Mouse (Mus musculus) thymus, postnatal 36 days (tissue): ENCODE results near the gene A930002H24Rik.
"Not testable (repeated sequence)": the region's sequence is repeated elsewhere in the genome, so short reads cannot be mapped to it uniquely, and the experiment has no call there.

Experiments used
- DNase-seq, 2 experiments: peaks; one replicate each; pipeline ENCODE4 v3.0.0; 2022; ENCODE audit warnings: mixed read lengths in 2 of 2

A930002H24Rik gene

GRCm38 (mm10) chr17:63863647-63864149, at the start of gene A930002H24Rik:
Gene A930002H24Rik, minus strand, starts transcription at chr17:63863791.
- peak; percentile 80 to 87 for DNase-seq

DNA sequence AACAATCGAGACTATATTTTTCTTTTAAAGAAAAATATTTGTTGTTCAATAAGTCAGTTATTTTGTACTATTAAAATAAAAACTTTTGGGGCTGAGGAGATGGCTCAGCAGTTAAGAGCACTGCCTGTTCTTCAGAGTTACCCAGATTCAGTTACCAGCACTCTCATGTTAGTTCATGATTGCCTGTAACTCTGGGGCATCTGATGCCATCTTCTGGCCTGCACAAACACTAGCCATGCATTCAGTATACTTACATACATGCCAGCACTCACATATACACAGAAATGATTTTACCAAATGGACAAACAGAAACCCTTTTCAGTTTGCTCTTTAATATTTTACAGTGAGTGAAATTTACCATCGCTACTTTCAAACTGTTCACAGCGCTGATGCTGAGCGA, 45.7 kb upstream of the A930002H24Rik start:
- no peak for DNase-seq

DNA sequence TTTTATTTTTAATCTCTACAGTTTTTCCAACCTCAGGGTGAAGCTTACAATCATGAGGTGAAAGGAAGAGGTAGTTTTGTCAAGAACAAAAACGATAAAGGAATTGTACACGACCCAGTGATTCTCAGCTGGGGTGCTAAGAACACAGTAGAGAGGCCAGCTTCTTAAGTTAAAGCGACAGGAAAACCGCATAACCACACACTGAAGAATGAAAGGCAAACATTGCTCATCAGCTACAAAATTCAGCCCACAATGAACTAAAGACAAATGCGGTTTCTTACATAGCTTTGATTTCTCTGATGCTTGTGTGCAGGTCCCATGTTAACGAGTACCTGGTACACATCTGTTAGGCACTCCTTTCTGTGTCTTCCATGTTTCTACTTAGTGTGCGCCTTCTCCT, 33.5 kb upstream of the A930002H24Rik start:
- DNase-seq = no peak

DNA sequence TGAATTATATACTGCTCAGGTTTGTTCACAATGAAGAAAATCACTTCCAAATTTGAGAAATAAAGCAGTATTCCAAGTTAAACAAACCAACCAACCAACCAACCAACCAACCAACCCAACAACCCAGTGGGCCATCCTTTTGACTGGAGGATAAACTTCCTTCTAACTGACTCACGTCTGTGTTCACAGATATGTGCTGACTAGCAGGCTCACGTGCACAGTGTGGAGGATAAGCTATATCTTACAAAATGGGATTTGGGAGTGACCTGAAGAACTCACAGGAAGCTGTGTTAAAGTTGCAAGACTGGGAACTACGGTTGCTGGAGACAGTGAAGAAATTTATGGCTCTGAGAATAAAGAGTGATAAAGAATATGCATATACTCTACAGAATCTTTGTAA, 32.2 kb upstream of the A930002H24Rik start:
- DNase-seq = no peak

- DNase-seq = no peak
Observed at GRCm38 (mm10) chr17:63890611-63891010, 27.0 kb upstream of the A930002H24Rik start.

DNA sequence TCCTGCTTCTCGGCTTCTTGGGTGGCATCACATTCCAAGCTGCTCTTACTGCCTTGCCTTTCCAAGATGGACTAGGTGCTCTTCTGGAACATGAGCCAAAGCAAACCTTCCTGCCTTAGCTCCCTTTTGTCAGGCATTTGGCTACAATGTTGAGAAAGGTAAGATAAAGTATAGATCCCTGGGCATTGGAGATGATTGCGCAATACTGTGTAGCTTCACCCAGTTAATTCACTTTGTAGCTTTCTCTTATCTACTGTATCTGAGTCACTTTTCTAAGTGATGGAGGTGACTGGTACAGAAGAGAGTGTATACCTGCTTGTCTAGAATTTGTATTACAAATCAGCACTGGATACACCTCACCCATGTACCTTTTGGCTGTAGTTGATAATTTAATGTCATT, 23.4 kb upstream of the A930002H24Rik start:
- DNase-seq = no peak

DNA sequence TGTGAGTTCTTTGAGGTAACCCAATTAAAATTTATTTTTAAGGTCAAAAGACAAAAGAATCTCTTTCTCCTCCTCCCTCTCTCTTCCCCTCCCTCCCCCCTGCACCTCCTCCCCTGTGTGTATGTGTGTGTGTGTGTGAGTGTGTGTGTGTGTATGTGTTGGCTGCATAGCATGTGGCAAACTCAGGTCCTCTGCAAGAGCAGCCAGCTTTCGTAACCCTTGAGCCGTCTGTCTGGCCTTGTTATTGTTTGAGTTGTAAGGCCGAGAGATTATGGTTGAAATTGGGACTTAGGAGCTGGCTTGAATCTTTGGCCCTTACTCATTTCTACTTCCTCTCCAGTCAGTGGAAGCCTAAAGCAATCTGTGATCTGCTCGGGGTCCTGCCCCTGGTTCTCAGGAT, 16.4 kb upstream of the A930002H24Rik start:
- DNase-seq = no peak

GRCm38 (mm10) chr17:63878889-63879288, 15.3 kb upstream of the A930002H24Rik start:
- DNase-seq = no peak

- no peak for DNase-seq
Observed at GRCm38 (mm10) chr17:63871773-63872172, 8.2 kb upstream of the A930002H24Rik start.

GRCm38 (mm10) chr17:63864171-63864571, 580 bp upstream of the A930002H24Rik start:
- DNase-seq = no peak

- no peak for DNase-seq
Observed at GRCm38 (mm10) chr17:63863012-63863630, 470 bp downstream of the A930002H24Rik start, which contains the start of gene Fer. Gene Fer, plus strand, starts transcription at chr17:63863062.

DNA sequence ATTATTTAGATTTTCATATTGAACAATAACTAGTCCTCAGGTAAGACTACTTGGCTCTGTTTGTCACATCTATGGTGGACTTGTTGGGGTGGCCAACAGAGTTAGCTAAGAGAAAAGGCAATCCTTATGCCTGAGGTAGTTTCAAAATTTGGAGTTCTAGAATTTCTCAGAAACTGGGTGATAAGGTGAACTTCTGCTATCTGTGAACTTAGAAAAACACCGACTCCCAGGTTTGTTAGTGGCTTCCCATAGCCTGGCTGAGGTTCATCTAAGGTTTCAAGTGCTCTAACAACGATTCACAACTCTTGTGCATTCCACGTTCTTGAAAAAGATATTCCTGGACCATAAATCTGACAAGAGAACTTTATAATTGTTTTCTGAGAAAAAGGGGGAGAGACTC, 1.2 kb downstream of the A930002H24Rik start:
- DNase-seq = no peak

DNA sequence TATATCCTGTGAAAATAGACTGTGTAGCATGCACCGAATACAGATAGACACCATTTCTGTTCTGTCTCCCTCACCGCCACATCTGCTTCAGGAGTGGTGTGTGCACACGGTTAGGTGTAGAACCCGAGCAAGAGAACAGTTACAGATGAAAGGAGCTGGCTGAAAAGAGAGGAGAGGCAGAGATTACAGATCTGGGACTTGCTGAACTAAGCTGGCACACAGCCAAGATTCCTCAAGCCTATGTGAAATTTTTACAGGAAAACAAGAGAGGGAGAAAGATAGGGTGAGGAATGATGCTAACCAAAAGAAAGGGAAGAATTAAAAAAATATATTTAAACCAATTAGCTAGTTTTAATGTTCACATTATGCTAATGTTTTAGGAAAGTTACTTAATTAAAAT, 2.6 kb downstream of the A930002H24Rik start:
- no peak for DNase-seq

DNA sequence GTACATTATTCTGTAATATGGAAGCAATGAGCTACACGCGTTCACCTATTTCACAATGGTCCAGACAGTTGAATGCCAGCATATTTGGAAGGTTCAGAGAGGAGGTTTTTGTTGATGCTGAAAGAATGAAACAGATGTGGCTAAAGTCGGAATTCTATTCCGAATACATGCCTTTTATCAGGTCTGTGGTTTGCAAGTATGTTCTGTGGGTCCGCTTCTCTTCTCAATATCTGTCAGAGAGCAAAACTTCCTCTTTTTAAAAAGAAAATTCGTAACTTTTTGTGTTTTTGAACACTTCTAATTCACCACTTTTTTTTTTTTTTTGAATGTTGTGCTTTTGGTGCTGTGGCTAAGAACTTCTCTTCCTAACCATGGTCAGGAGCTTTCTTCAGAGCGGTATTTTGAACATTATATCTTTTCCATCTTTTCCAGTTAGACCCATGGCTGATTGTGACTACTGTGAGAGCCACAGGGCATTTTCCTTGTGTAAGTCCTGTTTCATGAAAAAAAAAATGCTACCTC, 6.5 kb downstream of the A930002H24Rik start:
- DNase-seq = no peak

- DNase-seq = peak in 1 of 2 experiments; percentile 5
Observed at GRCm38 (mm10) chr17:63850016-63850415, 13.6 kb downstream of the A930002H24Rik start.

DNA sequence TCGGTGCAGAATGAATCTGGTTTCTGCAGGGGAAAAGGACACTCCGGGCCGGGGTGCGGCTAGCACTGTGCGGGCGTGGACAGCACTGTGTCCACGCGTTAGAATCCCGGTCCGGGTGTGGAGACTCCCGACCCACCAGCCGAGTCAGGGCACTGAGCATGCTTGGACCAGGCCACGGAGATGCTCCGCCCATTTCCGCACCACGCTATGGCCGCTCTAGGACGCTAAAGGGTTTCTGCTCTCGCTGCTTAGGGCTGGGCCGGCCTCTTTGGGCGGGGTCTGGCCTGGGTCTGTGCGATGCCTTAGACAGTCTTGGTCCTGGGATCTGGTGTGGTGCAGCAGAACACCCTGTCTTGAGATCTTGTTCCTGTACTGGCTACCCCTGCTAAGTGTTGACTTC, 14.0 kb downstream of the A930002H24Rik start:
- DNase-seq = peak; percentile 4 to 17

GRCm38 (mm10) chr17:63849151-63849550, 14.4 kb downstream of the A930002H24Rik start:
- no peak for DNase-seq

DNA sequence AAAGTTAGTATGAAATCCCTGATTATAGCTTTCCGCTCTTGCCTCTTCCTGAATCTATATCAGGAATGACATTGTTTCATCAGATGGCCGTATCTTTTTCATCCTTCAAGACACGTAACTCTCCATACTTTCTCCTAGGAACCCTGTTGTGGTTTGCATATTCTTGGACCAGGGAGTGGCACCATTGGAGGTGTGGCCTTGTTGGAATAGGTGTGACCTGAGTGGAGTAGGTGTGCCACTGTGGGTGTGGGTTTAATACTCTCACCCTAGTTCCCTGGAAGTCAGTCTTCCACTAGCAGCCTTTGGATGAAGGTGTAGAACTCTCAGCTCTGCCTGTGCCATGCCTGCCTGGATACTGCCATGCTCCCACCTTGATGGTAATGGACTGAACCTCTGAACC, 17.8 kb downstream of the A930002H24Rik start:
- DNase-seq = not testable (repeated sequence)

GRCm38 (mm10) chr17:63844936-63845335, 18.7 kb downstream of the A930002H24Rik start:
- DNase-seq = no peak

DNA sequence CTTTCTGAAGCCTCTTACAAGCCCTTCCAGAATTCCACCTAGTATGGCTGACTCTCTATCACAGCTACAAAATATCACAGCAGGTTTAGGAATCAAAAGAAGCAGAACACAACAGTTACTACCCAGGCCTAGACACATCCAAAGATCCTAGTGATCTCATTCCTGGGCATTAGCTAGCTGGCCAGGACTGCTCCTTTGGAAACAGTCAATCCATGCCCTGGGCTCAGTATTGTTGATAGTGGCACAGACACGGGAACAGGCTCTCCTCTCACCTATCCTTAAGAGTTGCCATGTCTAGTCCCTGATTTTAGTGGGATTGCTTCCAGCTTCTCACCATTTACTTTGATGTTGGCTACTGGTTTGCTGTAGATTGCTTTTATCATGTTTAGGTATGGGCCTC, 21.4 kb downstream of the A930002H24Rik start:
- no peak for DNase-seq

DNA sequence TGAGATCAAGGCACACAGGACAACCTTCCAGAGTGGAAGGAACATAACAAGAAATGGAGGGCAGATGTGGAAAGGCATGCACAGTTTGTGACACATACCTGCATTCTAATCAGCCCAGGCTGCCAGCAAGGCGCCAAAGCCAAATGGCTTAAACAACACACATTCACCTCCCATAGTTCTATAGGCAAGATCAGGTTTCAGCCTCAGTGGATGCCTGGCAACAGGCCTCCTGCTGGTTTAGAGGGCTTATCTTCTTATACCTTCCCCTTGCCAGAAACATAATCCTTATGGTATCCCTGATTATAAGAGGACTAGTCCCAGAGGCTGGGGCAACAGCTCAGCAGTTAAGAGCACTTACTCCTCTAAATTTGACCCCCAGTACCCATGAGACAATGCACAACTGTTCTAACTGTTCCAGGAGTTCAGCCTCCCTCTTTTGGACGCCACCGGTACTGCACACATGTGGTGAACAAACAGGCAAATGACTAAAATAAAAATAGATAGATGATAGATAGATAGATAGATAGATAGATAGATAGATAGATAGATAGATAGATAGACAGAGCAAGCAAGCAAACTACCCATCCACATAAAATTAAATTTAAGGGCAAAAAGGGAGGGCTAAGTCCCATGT, 23.8 kb downstream of the A930002H24Rik start:
- no peak for DNase-seq

DNA sequence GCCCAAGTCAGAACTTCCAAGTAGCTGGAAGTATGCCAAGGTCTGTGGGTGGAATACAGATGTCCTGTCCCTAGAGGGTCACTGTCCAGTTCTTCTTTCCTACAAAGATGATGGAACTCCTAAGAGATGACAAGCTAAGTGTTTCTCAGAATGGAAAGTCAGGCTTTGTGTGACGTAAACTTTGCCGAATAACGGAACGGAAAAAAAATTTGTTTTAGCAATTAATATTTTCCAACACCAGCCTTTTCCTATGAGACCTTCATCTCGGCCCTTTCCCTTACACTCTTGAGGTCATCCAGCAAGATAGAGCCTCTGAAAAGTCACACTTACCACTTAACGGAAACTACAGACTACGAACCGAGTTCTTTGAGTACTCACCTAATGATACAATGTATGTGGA, 25.4 kb downstream of the A930002H24Rik start:
- no peak for DNase-seq

DNA sequence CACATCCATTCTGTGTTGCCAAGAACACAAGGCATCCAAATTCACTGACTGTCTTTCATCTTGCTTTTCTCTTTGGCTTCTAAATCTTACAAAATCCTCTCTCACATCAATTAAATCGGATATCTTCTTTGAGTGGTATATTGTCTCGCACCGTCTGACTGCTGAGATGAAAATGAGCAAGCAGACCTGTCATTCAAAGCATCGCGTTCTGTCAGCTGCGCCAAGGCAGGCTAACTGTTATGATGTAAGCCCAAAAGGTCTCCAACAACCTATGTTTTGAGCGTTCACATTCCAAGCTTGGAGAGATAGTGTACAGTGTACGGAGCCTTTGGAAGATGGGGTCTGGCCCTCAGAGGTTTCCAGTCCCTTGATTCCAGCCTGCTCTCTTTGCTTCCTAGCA, 26.9 kb downstream of the A930002H24Rik start:
- no peak for DNase-seq

DNA sequence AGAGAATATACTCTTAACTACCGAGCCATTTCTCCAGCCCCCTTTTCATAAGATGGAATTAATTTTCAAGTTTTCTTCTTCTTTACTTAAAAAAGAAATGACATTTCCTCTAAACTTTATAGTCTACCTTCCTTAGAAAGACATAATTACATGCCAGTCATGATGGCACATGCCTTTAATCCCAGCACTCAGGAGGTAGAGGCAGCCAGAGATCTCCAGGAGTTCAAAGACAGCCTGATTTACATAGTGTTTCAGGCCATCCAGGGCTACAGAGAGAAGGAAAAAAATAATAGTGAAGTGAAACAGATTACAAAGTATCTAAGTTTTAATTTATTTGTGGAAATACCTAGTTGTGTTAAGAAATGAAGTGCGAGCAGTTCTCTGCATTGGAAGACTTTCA, 27.4 kb downstream of the A930002H24Rik start:
- DNase-seq = no peak
